Mouse (Mus musculus) forebrain, embryonic 11.5 days (tissue): ENCODE measurements around the gene Tmx4. TPM values are rescaled to one million over a fixed set of nuclear protein-coding genes. Genes with fewer than 3 reads are reported as not detected.

Source experiments
- ATAC-seq: fragments of 200-750 bp; cut with Nextera tagmentation; replicated peaks from 2 replicates; pipeline ENCODE4 v1.8.0; 2017; ENCODE audit warnings: moderate TSS enrichment; ENCODE audit not compliant: low FRiP score
- DNase-seq: peaks from one replicate; pipeline ENCODE4 v3.0.0-alpha.2; 2017; ENCODE audit warnings: low spot score
- H3K27ac ChIP-seq: fragments of 300-500 bp; sonication (generic); 2 replicates; pipeline ENCODE4 v1.5.1; 2014; ENCODE audit warnings: low read depth, low read length
- H3K27me3 ChIP-seq: fragments of 300-500 bp; sonication (generic); 2 replicates; pipeline ENCODE4 v1.6.1; 2014; ENCODE audit warnings: mild to moderate bottlenecking, low read length, mixed read lengths; ENCODE audit not compliant: control insufficient read depth, insufficient read depth
- H3K36me3 ChIP-seq: fragments of 300-500 bp; sonication (generic); 2 replicates; pipeline ENCODE4 v1.6.1; 2014; ENCODE audit warnings: mild to moderate bottlenecking, low read length, moderate library complexity, mixed read lengths; ENCODE audit not compliant: control insufficient read depth, insufficient read depth
- H3K4me1 ChIP-seq: fragments of 300-500 bp; sonication (generic); replicated peaks from 2 replicates; pipeline ENCODE4 v1.6.1; 2014; ENCODE audit warnings: low read length, mixed read lengths; ENCODE audit not compliant: control insufficient read depth, insufficient read depth
- H3K4me2 ChIP-seq: fragments of 300-500 bp; sonication (generic); 2 replicates; pipeline ENCODE4 v1.6.1; 2014; ENCODE audit warnings: low read depth, mild to moderate bottlenecking, low read length, moderate library complexity, mixed read lengths; ENCODE audit not compliant: severe bottlenecking
- H3K4me3 ChIP-seq: fragments of 300-500 bp; sonication (generic); 2 replicates; pipeline ENCODE4 v1.5.1; 2014; ENCODE audit warnings: low read depth, low read length
- H3K9ac ChIP-seq: fragments of 300-500 bp; sonication (generic); 2 replicates; pipeline ENCODE4 v1.6.1; 2014; ENCODE audit warnings: low read length
- H3K9me3 ChIP-seq: fragments of 300-500 bp; sonication (generic); 2 replicates; pipeline ENCODE4 v1.6.1; 2016; ENCODE audit warnings: low read length, mixed read lengths; ENCODE audit not compliant: control insufficient read depth
- WGBS: fragments of 180-500 bp; shearing (Covaris S2); extraction: QIAGEN DNeasy Blood & Tissue Kit; methylation state at CpG from one replicate; pipeline ENCODE4 v1.1.7; 2014; 5-methylcytosine and 5-hydroxymethylcytosine counted together
- polyA plus RNA-seq: library from polyadenylated mRNA; unstranded; fragments of >200 nt; fragmentation: Nextera tagmentation; extraction: Ambion mirVana; gene quantifications from 2 replicates; pipeline ENCODE4 v1.2.1, GENCODE M21; 2014

Tmx4 gene
- polyA plus RNA-seq, result 49.9 and 50.6 TPM in 2 replicates

DNA sequence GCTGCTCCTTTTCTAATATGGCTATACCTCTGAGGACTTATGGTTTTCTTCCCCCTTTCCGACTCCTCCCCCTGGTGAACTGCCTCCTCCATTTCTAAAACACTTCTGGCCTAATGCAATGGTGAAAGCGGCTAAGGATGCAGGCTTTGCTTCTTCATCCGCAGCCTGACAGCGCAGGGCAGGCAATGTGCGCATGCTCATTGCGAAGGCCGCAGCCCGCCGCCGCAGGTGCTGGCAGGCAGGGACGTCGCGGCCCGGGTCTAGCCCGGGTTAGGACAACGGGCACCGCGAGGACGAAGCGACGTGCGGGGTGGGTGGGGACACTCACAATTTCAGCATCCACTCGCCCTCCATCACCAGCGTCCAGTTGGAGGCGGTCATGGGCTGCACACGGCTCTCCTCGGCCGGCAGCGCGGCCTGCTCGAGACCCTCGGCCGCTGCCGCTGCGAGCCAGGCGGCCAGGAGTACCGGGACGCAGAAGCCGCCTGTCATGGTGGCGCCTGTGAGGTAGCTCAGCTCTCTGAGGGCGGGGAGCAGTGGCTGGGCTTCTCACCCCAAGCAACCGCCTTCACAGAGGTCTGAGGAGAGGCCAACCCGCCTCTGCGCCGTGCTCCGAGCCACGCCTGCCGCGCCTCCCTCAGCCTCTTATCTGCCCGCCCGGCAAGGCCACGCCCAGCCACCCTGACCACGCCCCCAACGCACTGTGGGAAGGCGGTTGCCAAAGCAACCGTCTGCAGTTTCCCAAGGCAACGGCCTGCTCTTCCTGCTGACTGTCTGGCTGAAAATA, at the start of gene Tmx4:
Gene Tmx4 (minus strand): TSS at position 632 of the 787 bp plus-strand sequence.
- under 1% methylated on average over 56 of the region's 57 CpGs for WGBS

DNA sequence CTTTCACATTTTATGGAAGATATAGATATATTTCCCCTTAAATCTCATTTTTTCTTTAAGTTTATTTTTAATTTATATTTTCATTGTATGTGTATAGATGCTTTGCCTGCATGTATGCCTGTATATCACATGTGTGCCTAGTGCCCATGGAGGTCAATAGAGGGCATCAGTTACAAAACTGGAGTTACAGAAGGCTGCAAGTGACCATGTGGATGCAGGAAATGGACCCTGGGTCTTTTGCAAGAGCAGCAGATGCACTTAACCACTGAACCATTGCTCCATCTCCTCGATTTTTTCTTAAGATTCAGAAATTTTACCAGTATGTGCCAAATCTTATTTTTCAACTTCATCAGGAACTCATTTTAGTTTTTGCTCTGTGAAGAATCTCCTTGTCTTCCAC, 48.2 kb upstream of the Tmx4 start:
- no peaks in the 10 kb centered on the region for H3K36me3 ChIP-seq
- no peak overlapping the region for H3K4me2 ChIP-seq
- H3K4me3 ChIP-seq, result no peak overlapping the region
- H3K27me3 ChIP-seq, result no peaks in the 10 kb centered on the region
- H3K27ac ChIP-seq, result no peak overlapping the region
- H3K9ac ChIP-seq, result no peak overlapping the region
- no peaks in the 10 kb centered on the region for H3K4me1 ChIP-seq
- no peak for ATAC-seq
- no peak for DNase-seq
- no peaks in the 10 kb centered on the region for H3K9me3 ChIP-seq
- WGBS, result 74% methylated on average over 1 of the region's 1 CpGs

More for the DNA sequence above, at the start of gene Tmx4:
- Histone ChIP-seq H3K36me3 (no peaks in the 10 kb centered on the region), H3K27ac (peak within 1 kb of the TSS; percentile 99), H3K27me3 (no peaks in the 10 kb centered on the region), H3K4me2 (peak within 1 kb of the TSS; percentile 51), H3K9ac (peak within 1 kb of the TSS; percentile 89), H3K4me1 (no peaks in the 10 kb centered on the region; the same call in 1 of the 2 replicates), H3K9me3 (no peaks in the 10 kb centered on the region), H3K4me3 (peak within 1 kb of the TSS; percentile 63)
- ATAC-seq (peak; percentile 99), DNase-seq (peak; percentile 99)

GRCm38 (mm10) chr2:134691055-134691454, 47.1 kb upstream of the Tmx4 start:
- Histone ChIP-seq H3K4me3 (no peak overlapping the region), H3K4me2 (no peak overlapping the region), H3K9me3 (no peaks in the 10 kb centered on the region), H3K27ac (no peak overlapping the region), H3K9ac (no peak overlapping the region), H3K4me1 (no peaks in the 10 kb centered on the region), H3K36me3 (no peaks in the 10 kb centered on the region), H3K27me3 (no peaks in the 10 kb centered on the region)
- DNase-seq (no peak), ATAC-seq (no peak)
- WGBS, result 87% methylated on average over 7 of the region's 7 CpGs

- 44% methylated on average over 3 of the region's 3 CpGs for WGBS
- no peaks in the 10 kb centered on the region for H3K4me1 ChIP-seq
These were observed 38.4 kb upstream of the Tmx4 start for GRCm38 (mm10) chr2:134682326-134682725.

GRCm38 (mm10) chr2:134681271-134681961, 37.5 kb upstream of the Tmx4 start:
- ATAC-seq (peak; percentile 71), DNase-seq (no peak)
- H3K9ac ChIP-seq, result no peak overlapping the region
- H3K36me3 ChIP-seq, result no peaks in the 10 kb centered on the region
- H3K4me1 ChIP-seq, result no peaks in the 10 kb centered on the region
- no peak overlapping the region for H3K27ac ChIP-seq
- H3K9me3 ChIP-seq, result no peaks in the 10 kb centered on the region
- H3K4me3 ChIP-seq, result no peak overlapping the region
- H3K27me3 ChIP-seq, result no peaks in the 10 kb centered on the region
- WGBS, result 38% methylated on average over 9 of the region's 9 CpGs
- H3K4me2 ChIP-seq, result no peak overlapping the region

More at GRCm38 (mm10) chr2:134682326-134682725, 38.4 kb upstream of the Tmx4 start:
- no peak overlapping the region for H3K27ac ChIP-seq
- ATAC-seq (no peak), DNase-seq (no peak)
- H3K9ac ChIP-seq, result no peak overlapping the region
- H3K9me3 ChIP-seq, result no peaks in the 10 kb centered on the region
- H3K4me2 ChIP-seq, result no peak overlapping the region
- H3K36me3 ChIP-seq, result no peaks in the 10 kb centered on the region
- no peaks in the 10 kb centered on the region for H3K27me3 ChIP-seq
- no peak overlapping the region for H3K4me3 ChIP-seq

DNA sequence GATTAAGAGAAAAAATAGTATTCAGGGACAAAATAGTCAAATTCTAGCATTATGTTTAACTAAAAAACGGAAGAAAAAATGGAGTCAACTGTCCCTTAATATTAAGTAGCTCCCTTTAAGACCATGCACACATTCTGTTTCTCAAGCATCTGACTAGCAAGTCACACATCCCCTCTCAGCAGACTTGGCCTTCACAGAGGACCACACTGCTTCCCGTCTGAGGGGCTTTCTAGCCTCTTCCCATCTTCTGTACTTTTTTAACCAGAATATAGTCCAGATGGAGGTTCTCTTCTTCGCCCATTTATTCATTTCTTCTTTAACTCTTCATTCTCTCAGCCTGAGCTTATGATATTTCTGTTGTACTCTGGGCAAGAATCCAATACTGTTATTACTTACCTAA, 35.6 kb upstream of the Tmx4 start:
- 74% methylated on average over 3 of the region's 3 CpGs for WGBS
- no peak overlapping the region for H3K27ac ChIP-seq
- no peak overlapping the region for H3K4me2 ChIP-seq
- no peaks in the 10 kb centered on the region for H3K4me1 ChIP-seq
- ATAC-seq (no peak), DNase-seq (no peak)
- H3K36me3 ChIP-seq, result no peaks in the 10 kb centered on the region
- no peak overlapping the region for H3K9ac ChIP-seq
- no peaks in the 10 kb centered on the region for H3K9me3 ChIP-seq
- no peaks in the 10 kb centered on the region for H3K27me3 ChIP-seq
- no peak overlapping the region for H3K4me3 ChIP-seq

DNA sequence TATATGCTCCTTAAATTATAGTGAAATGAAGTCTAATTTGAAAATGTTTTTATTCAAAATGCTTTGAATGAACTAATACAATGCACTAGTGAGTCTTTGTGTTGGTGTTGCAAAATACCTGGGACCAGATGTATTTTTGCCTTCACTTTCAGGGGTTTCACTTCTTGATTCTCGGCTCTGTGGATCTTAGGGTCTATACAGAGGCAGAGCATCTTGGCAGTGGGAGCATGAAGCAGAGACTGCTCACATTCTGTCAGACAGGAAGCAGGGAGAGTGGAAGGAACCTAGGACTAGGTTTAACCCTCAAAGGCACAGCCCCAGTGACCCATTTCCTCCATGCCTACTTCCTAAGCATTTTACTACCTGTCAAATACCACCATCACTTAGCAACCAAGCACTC, 31.5 kb upstream of the Tmx4 start:
- ATAC-seq (no peak), DNase-seq (no peak)
- Histone ChIP-seq H3K4me2 (no peak overlapping the region), H3K9ac (no peak overlapping the region), H3K36me3 (no peaks in the 10 kb centered on the region), H3K4me1 (no peaks in the 10 kb centered on the region), H3K9me3 (no peaks in the 10 kb centered on the region), H3K27me3 (no peaks in the 10 kb centered on the region), H3K4me3 (no peak overlapping the region), H3K27ac (no peak overlapping the region)
- WGBS, result 97% methylated on average over 1 of the region's 1 CpGs

GRCm38 (mm10) chr2:134673604-134674003, 29.7 kb upstream of the Tmx4 start:
- H3K4me1 ChIP-seq, result no peaks in the 10 kb centered on the region

More at GRCm38 (mm10) chr2:134673604-134674003, 29.7 kb upstream of the Tmx4 start:
- DNase-seq (peak; percentile 65), ATAC-seq (no peak)
- Histone ChIP-seq H3K27ac (no peak overlapping the region), H3K9ac (no peak overlapping the region), H3K4me3 (no peak overlapping the region), H3K4me2 (no peak overlapping the region), H3K9me3 (no peaks in the 10 kb centered on the region), H3K27me3 (no peaks in the 10 kb centered on the region), H3K36me3 (no peaks in the 10 kb centered on the region)
- 78% methylated on average over 5 of the region's 5 CpGs for WGBS
